Mouse (Mus musculus) midbrain, embryonic 16.5 days (tissue): ENCODE measurements around the gene Gpc3. TPM values are rescaled to one million over a fixed set of nuclear protein-coding genes. Genes with fewer than 3 reads are reported as not detected.

Experiments used
- ATAC-seq: fragments of 200-750 bp; cut with Nextera tagmentation; 2 replicates; pipeline ENCODE4 v1.8.0; 2017; ENCODE audit warnings: moderate TSS enrichment
- H3K27ac ChIP-seq: fragments of 300-500 bp; sonication (generic); 2 replicates; pipeline ENCODE4 v1.5.1; 2014; ENCODE audit warnings: mild to moderate bottlenecking, low read length, mixed read lengths
- H3K27me3 ChIP-seq: fragments of 300-500 bp; sonication (generic); 2 replicates; pipeline ENCODE4 v1.6.1; 2014; ENCODE audit warnings: low read depth, low read length, mixed read lengths; ENCODE audit not compliant: control insufficient read depth, insufficient read depth
- H3K36me3 ChIP-seq: fragments of 300-500 bp; sonication (generic); 2 replicates; pipeline ENCODE4 v1.6.1; 2014; ENCODE audit warnings: mild to moderate bottlenecking, low read length, moderate library complexity, mixed read lengths; ENCODE audit not compliant: control insufficient read depth, insufficient read depth
- H3K4me1 ChIP-seq: fragments of 300-500 bp; sonication (generic); 2 replicates; pipeline ENCODE4 v1.6.1; 2014; ENCODE audit warnings: mild to moderate bottlenecking, low read length, mixed read lengths; ENCODE audit not compliant: control insufficient read depth, insufficient read depth
- H3K4me2 ChIP-seq: fragments of 300-500 bp; sonication (generic); 2 replicates; pipeline ENCODE4 v1.6.1; 2014; ENCODE audit warnings: mild to moderate bottlenecking, low read length, mixed read lengths
- H3K4me3 ChIP-seq: fragments of 300-500 bp; sonication (generic); 2 replicates; pipeline ENCODE4 v1.5.1; 2014; ENCODE audit warnings: low read depth, mild to moderate bottlenecking, low read length, moderate library complexity, mixed read lengths
- H3K9ac ChIP-seq: fragments of 300-500 bp; sonication (generic); 2 replicates; pipeline ENCODE4 v1.6.1; 2014; ENCODE audit warnings: low read depth, low read length, mixed read lengths
- H3K9me3 ChIP-seq: fragments of 300-500 bp; sonication (generic); replicated peaks from 2 replicates; pipeline ENCODE4 v1.6.1; 2014; ENCODE audit warnings: mild to moderate bottlenecking, low read length, mixed read lengths; ENCODE audit not compliant: control insufficient read depth, poor library complexity, severe bottlenecking
- WGBS: fragments of 180-500 bp; shearing (Covaris S2); extraction: QIAGEN DNeasy Blood & Tissue Kit; methylation state at CpG from one replicate; pipeline ENCODE4 v1.1.7; 2014; 5-methylcytosine and 5-hydroxymethylcytosine counted together
- polyA plus RNA-seq: library from polyadenylated mRNA; unstranded; fragments of >200 nt; fragmentation: Nextera tagmentation; extraction: Ambion mirVana; gene quantifications from 2 replicates; pipeline ENCODE4 v1.2.1, GENCODE M21; 2015

Gpc3 gene
- polyA plus RNA-seq, 1 experiment from 2014 or later: 49.2 TPM

DNA sequence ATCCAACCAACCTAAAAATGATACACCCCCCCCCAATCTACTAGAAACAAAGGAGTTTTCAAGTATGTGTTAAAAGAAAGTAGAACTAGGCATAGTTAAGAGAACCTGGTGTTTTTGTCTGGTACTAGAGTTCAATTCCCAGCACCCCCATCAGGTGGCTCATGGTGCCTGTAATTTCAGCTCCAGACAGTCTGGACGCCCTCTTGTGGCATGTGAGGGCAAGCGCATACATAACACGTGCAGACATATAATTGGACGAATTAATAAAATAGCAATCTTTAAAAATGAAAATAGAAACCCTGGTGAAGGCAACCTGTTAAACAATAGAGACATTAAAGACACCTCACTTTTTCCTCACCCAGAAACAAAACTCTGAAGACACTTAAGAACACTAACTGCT lies 10.6 kb downstream of the Gpc3 start:
- no peak overlapping the region for H3K27ac ChIP-seq
- H3K4me3 ChIP-seq: no peak overlapping the region
- WGBS: 77% methylated on average over 4 of the region's 4 CpGs
- H3K9ac ChIP-seq: no peak overlapping the region
- no peaks in the 10 kb centered on the region for H3K4me1 ChIP-seq
- ATAC-seq: no peak
- no peaks in the 10 kb centered on the region for H3K36me3 ChIP-seq
- no peak overlapping the region for H3K4me2 ChIP-seq
- no peaks in the 10 kb centered on the region for H3K27me3 ChIP-seq
- H3K9me3 ChIP-seq: no peaks in the 10 kb centered on the region

DNA sequence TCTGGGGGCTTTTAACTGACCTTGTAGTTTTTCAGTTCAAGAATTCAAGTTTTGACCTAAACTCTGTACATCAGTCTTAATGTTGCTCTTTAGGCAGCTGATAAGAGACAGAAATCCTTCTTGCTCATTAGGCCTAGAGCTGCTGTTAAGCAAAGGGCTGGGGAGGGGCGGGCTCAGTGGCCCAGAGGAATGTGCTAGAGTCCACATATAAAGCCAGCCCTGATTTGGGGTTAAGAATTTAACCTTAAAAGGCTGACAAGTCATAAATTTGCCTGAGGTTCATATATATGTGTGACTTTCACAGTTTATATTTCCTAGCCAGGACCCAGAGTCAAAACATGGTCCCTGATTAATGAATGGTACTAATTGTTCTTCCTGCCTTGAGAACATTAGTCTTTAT lies 14.5 kb downstream of the Gpc3 start:
- Histone ChIP-seq H3K9ac (no peak overlapping the region), H3K36me3 (no peaks in the 10 kb centered on the region), H3K9me3 (no peaks in the 10 kb centered on the region), H3K4me3 (no peak overlapping the region), H3K27me3 (no peaks in the 10 kb centered on the region), H3K27ac (no peak overlapping the region), H3K4me1 (no peaks in the 10 kb centered on the region), H3K4me2 (no peak overlapping the region)
- WGBS: 89% methylated on average over 1 of the region's 1 CpGs
- no peak for ATAC-seq

DNA sequence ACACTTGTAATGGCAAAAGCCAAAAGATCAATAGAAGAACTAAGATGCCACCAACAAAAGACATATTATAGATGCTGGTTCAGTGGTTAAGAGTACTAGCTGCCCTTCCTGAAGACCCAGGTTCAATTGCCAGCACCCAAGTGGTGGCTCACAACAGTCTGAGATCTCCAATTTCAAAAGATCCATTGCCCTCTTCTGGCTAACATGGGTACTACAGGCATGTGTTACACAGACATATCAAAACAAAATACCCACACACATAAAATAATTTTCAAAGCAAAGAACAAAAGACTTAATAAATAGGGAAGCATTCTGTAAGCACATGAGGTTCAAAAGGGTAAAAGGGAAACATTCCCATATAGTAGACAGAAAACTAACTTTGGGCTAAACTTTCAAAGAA lies 26.1 kb downstream of the Gpc3 start:
- no peaks in the 10 kb centered on the region for H3K4me1 ChIP-seq
- H3K36me3 ChIP-seq: no peaks in the 10 kb centered on the region
- H3K9me3 ChIP-seq: no peaks in the 10 kb centered on the region
- no peak overlapping the region for H3K4me3 ChIP-seq
- no peak overlapping the region for H3K9ac ChIP-seq
- H3K27ac ChIP-seq: no peak overlapping the region
- ATAC-seq: no peak
- H3K4me2 ChIP-seq: no peak overlapping the region
- H3K27me3 ChIP-seq: no peaks in the 10 kb centered on the region

DNA sequence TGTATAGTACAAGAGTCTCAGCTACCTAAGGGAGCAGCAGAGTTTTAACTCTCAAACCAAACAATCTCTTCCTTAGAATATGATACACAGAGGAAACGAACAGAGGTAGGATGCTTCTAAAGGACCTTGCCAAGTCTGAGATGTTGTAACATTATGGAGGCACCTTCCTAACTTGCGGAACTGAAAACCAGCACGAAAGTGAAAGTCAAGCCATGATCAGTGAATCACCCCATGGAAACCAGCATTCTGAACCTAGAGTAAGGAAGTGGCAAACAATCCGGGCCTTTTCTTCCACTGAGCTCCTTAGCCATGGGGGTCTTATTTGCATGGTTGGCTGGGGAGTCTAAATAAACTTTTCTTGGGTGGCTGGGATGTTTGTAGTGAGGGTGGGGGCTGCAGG lies 53.8 kb downstream of the Gpc3 start:
- H3K4me1 ChIP-seq: no peaks in the 10 kb centered on the region
- no peak overlapping the region for H3K4me2 ChIP-seq
- no peaks in the 10 kb centered on the region for H3K36me3 ChIP-seq
- H3K27me3 ChIP-seq: no peaks in the 10 kb centered on the region; the same call in 1 of the 2 replicates
- no peak overlapping the region for H3K27ac ChIP-seq
- no peak overlapping the region for H3K9ac ChIP-seq
- WGBS: 71% methylated on average over 4 of the region's 4 CpGs
- H3K4me3 ChIP-seq: no peak overlapping the region
- H3K9me3 ChIP-seq: no peaks in the 10 kb centered on the region
- ATAC-seq: no peak

DNA sequence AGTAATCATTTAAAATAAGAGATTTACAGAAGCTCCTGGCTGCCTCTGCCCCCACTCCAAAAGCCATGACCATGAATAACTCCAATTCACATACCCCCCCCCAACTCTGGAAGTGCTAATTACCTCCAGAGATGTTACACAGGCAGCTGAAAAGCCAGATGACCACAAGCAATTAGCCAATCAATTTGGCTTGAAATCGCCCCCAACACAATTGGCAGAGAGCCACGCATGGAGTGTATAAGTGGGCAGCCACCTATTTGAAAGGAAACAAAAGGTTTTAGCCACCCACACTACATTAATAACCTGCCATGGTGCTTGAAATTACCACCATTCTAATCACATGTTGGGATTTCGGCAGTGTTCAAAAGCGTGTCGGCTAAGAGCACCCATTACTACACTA lies 55.2 kb downstream of the Gpc3 start:
- 68% methylated on average over 5 of the region's 5 CpGs for WGBS

DNA sequence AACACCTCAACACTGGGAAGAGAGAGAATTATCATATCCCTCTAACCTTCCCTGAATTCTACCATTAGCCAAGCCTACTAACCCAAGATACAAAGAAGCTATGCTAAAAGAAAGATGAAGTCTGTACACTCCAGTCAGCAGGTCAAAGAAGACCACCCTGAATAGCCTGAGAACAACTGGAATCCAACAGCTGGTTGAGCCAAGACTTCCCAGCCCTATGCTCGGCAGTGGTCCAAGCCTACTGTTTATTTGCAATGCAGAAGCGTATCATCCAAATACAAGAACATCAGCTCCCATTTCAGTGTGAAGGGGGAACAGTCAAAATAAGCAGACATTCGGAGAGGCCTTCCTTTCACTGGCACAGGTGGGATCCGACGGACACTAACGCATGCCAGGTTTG lies 56.3 kb downstream of the Gpc3 start:
- Histone ChIP-seq H3K36me3 (no peaks in the 10 kb centered on the region), H3K4me3 (no peak overlapping the region), H3K27ac (no peak overlapping the region), H3K4me1 (no peaks in the 10 kb centered on the region), H3K9ac (no peak overlapping the region), H3K27me3 (no peaks in the 10 kb centered on the region), H3K9me3 (no peaks in the 10 kb centered on the region), H3K4me2 (no peak overlapping the region)
- WGBS: 93% methylated on average over 6 of the region's 6 CpGs
- no peak for ATAC-seq

More for the DNA sequence above, 55.2 kb downstream of the Gpc3 start:
- no peaks in the 10 kb centered on the region for H3K4me1 ChIP-seq
- H3K4me2 ChIP-seq: no peak overlapping the region
- no peak overlapping the region for H3K27ac ChIP-seq
- no peak overlapping the region for H3K4me3 ChIP-seq
- H3K36me3 ChIP-seq: no peaks in the 10 kb centered on the region
- no peaks in the 10 kb centered on the region for H3K9me3 ChIP-seq
- no peak overlapping the region for H3K9ac ChIP-seq
- ATAC-seq: no peak
- H3K27me3 ChIP-seq: no peaks in the 10 kb centered on the region; the same call in 1 of the 2 replicates

DNA sequence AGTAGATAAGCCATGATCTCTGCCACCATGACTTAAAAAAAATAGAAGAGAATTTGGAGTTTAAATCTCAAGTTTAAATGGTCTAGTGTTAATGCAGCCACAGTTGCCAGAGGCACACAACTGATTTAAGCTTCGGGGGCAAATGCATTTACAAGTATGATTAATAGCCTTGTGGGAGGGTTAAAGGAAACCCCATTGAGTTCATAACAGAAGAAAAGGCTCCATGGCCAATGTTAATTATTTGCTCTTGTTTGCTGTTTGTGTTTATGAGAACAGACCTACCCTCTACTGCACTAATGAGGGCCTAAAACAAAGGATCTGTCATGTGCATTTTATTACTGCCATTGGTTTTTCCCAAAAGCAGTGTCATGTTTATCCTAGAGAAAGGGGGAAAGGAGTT lies 62.5 kb downstream of the Gpc3 start:
- Histone ChIP-seq H3K27ac (no peak overlapping the region), H3K9ac (no peak overlapping the region), H3K9me3 (no peaks in the 10 kb centered on the region), H3K4me1 (no peaks in the 10 kb centered on the region), H3K4me3 (no peak overlapping the region), H3K36me3 (no peaks in the 10 kb centered on the region), H3K4me2 (no peak overlapping the region), H3K27me3 (no peaks in the 10 kb centered on the region)
- no peak for ATAC-seq
- 52% methylated on average over 1 of the region's 1 CpGs for WGBS

DNA sequence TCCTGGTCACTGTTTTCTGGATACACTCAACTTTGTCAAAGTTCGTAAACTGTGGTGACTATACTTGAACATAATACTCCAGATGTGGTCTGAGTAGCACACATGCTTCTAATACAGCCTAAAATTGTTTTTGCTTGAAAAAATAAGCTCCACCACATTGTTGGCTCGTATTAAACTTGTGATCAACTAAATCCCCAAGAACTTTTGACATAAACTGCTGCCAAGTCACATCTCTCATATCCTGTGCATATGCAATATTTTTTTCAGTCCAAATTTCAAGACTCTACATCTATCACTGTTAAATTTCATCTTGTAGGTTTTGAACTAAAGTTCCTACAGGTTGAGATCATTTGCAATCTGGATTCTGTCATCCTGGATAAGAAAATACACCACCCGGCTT lies 69.1 kb downstream of the Gpc3 start:
- Histone ChIP-seq H3K4me2 (no peak overlapping the region), H3K27me3 (no peaks in the 10 kb centered on the region), H3K36me3 (no peaks in the 10 kb centered on the region), H3K27ac (no peak overlapping the region), H3K9ac (no peak overlapping the region), H3K4me1 (no peaks in the 10 kb centered on the region), H3K4me3 (no peak overlapping the region), H3K9me3 (no peaks in the 10 kb centered on the region)
- WGBS: 75% methylated on average over 3 of the region's 3 CpGs
- ATAC-seq: no peak

DNA sequence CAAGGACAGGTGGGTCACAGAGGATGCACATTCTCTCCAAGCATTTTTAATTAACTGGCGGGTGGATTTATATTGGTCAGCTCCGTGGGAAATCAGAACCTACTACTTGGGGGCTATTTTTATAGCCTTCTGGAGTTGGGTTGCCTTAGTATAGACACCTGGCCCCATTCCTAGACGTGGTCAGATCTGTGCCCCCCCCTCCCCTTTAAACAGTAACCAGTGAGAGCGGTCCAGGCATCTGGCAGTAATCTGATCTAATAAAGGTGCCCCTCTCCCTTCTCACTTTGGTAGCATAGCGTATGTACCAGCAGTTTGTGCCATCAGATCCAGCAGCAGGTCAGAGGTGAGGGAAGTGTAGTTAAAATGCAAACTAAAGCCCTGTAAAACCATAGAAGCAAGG lies 76.5 kb downstream of the Gpc3 start:
- WGBS: 81% methylated on average over 5 of the region's 5 CpGs
- Histone ChIP-seq H3K4me1 (no peaks in the 10 kb centered on the region), H3K36me3 (no peaks in the 10 kb centered on the region), H3K9ac (no peak overlapping the region), H3K27ac (no peak overlapping the region), H3K4me3 (no peak overlapping the region), H3K27me3 (no peaks in the 10 kb centered on the region; the same call in 1 of the 2 replicates), H3K9me3 (no peaks in the 10 kb centered on the region), H3K4me2 (no peak overlapping the region)
- no peak for ATAC-seq

DNA sequence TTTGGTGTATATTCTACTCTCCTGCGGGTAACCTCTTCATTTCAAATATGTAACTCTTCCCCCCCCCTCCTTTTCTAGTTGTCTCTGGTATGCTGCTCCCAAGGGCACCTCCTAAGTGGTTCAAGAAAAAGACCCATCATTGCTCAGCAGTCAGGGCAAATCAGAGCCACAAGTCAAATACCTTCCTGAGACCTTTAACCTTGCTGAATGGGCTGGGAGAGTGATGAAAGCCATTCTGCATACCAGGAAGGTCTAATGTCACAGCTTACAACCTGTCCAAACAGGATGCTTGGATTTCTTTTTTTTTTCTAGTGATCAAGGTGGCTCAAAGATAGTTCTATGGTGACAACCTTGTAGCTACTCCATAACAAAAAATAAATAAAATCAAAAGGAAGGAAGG lies 80.0 kb downstream of the Gpc3 start:
- Histone ChIP-seq H3K9ac (no peak overlapping the region), H3K27me3 (no peaks in the 10 kb centered on the region; the same call in 1 of the 2 replicates), H3K27ac (no peak overlapping the region), H3K9me3 (no peaks in the 10 kb centered on the region), H3K4me3 (no peak overlapping the region), H3K4me2 (no peak overlapping the region), H3K36me3 (no peaks in the 10 kb centered on the region), H3K4me1 (no peaks in the 10 kb centered on the region)
- no peak for ATAC-seq
- 79% methylated on average over 1 of the region's 1 CpGs for WGBS
